Mouse (Mus musculus): ENCODE results near the gene Ldb1. TPM values are rescaled to one million over a fixed set of nuclear protein-coding genes. Genes with fewer than 3 reads are reported as not detected.

Gene Ldb1
- polyA plus RNA-seq, 1 experiment from 2014 or later = 23.1 TPM

- Histone ChIP-seq H3K27ac (ENCODE audit: low read length) (peak overlapping the region; percentile 70), H3K4me1 (ENCODE audit: control insufficient read depth, low read depth, low read length) (peaks cover 78% of the 10 kb centered on the region), H3K4me3 (ENCODE audit: low read depth, low read length) (peak overlapping the region; percentile 27), H3K9me3 (replicated peaks; ENCODE audit: control insufficient read depth, low read length) (no peaks in the 10 kb centered on the region), H3K9ac (ENCODE audit: low read depth, low read length) (peak overlapping the region; percentile 56), H3K27me3 (ENCODE audit: control insufficient read depth, insufficient read depth, low read depth, low read length) (0 out of 2 replicates have a peak, but pooled peaks cover 2% of the 10 kb centered on the region), H3K36me3 (ENCODE audit: control insufficient read depth, insufficient read depth) (peaks cover under 1% of the 10 kb centered on the region; the same call in 1 of the 2 replicates), H3K4me2 (ENCODE audit: low read depth, low read length) (peak overlapping the region; percentile 96)
- WGBS (ENCODE audit: insufficient replicate concordance) = 32% methylated on average over 7 of the region's 7 CpGs
- ATAC-seq (ENCODE audit: low read depth) = no peak
Observed at GRCm38 (mm10) chr19:46041299-46041932, 3.6 kb downstream of the Ldb1 start.

- Histone ChIP-seq H3K4me2 (ENCODE audit: low read depth, low read length) (peak overlapping the region; percentile 96), H3K9ac (ENCODE audit: low read depth, low read length) (peak overlapping the region; percentile 90), H3K27ac (ENCODE audit: low read length) (peak overlapping the region; percentile 81), H3K4me3 (ENCODE audit: low read depth, low read length) (peak overlapping the region; percentile 85), H3K9me3 (replicated peaks; ENCODE audit: control insufficient read depth, low read length) (no peaks in the 10 kb centered on the region), H3K27me3 (ENCODE audit: control insufficient read depth, insufficient read depth, low read depth, low read length) (0 out of 2 replicates have a peak, but pooled peaks cover under 1% of the 10 kb centered on the region), H3K36me3 (ENCODE audit: control insufficient read depth, insufficient read depth) (peaks cover 11% of the 10 kb centered on the region), H3K4me1 (ENCODE audit: control insufficient read depth, low read depth, low read length) (peaks cover 78% of the 10 kb centered on the region)
- 27% methylated on average over 14 of the region's 14 CpGs for WGBS (ENCODE audit: insufficient replicate concordance)
- ATAC-seq (ENCODE audit: low read depth) = no peak
Observed at GRCm38 (mm10) chr19:46040149-46040902, 4.7 kb downstream of the Ldb1 start.

GRCm38 (mm10) chr19:46039478-46039877 is 5.5 kb downstream of the Ldb1 start:
- WGBS (ENCODE audit: insufficient replicate concordance) = 2% methylated on average over 25 of the region's 30 CpGs
- Histone ChIP-seq H3K9ac (ENCODE audit: low read depth, low read length) (peak overlapping the region; percentile 90), H3K4me1 (ENCODE audit: control insufficient read depth, low read depth, low read length) (peaks cover 74% of the 10 kb centered on the region), H3K9me3 (replicated peaks; ENCODE audit: control insufficient read depth, low read length) (no peaks in the 10 kb centered on the region), H3K27ac (ENCODE audit: low read length) (peak overlapping the region; percentile 81), H3K4me3 (ENCODE audit: low read depth, low read length) (peak overlapping the region; percentile 85), H3K36me3 (ENCODE audit: control insufficient read depth, insufficient read depth) (peaks cover 20% of the 10 kb centered on the region), H3K27me3 (ENCODE audit: control insufficient read depth, insufficient read depth, low read depth, low read length) (no peaks in the 10 kb centered on the region), H3K4me2 (ENCODE audit: low read depth, low read length) (peak overlapping the region; percentile 96)
- ATAC-seq (ENCODE audit: low read depth) = peak; percentile 83

GRCm38 (mm10) chr19:46038851-46039260 is 6.2 kb downstream of the Ldb1 start:
- no peaks in the 10 kb centered on the region for H3K27me3 ChIP-seq (ENCODE audit: control insufficient read depth, insufficient read depth, low read depth, low read length)
- peaks cover 26% of the 10 kb centered on the region for H3K36me3 ChIP-seq (ENCODE audit: control insufficient read depth, insufficient read depth)
- peak overlapping the region; percentile 85 for H3K4me3 ChIP-seq (ENCODE audit: low read depth, low read length)
- H3K27ac ChIP-seq (ENCODE audit: low read length) = peak overlapping the region; percentile 81
- peak; percentile 14; the same call in 1 of the 2 replicates for ATAC-seq (ENCODE audit: low read depth)
- H3K4me2 ChIP-seq (ENCODE audit: low read depth, low read length) = peak overlapping the region; percentile 96
- H3K9ac ChIP-seq (ENCODE audit: low read depth, low read length) = peak overlapping the region; percentile 90
- peaks cover 68% of the 10 kb centered on the region for H3K4me1 ChIP-seq (ENCODE audit: control insufficient read depth, low read depth, low read length)
- H3K9me3 ChIP-seq (replicated peaks; ENCODE audit: control insufficient read depth, low read length) = no peaks in the 10 kb centered on the region
- 0% methylated on average over 15 of the region's 17 CpGs for WGBS (ENCODE audit: insufficient replicate concordance)

- peak overlapping the region; percentile 81 for H3K27ac ChIP-seq (ENCODE audit: low read length)
- H3K4me1 ChIP-seq (ENCODE audit: control insufficient read depth, low read depth, low read length) = peaks cover 61% of the 10 kb centered on the region
- no peaks in the 10 kb centered on the region for H3K27me3 ChIP-seq (ENCODE audit: control insufficient read depth, insufficient read depth, low read depth, low read length)
- no peaks in the 10 kb centered on the region for H3K9me3 ChIP-seq (replicated peaks; ENCODE audit: control insufficient read depth, low read length)
- peak overlapping the region; percentile 90 for H3K9ac ChIP-seq (ENCODE audit: low read depth, low read length)
- H3K4me3 ChIP-seq (ENCODE audit: low read depth, low read length) = peak overlapping the region; percentile 85
- H3K4me2 ChIP-seq (ENCODE audit: low read depth, low read length) = peak overlapping the region; percentile 96
- peaks cover 33% of the 10 kb centered on the region for H3K36me3 ChIP-seq (ENCODE audit: control insufficient read depth, insufficient read depth)
- 4% methylated on average over 13 of the region's 13 CpGs for WGBS (ENCODE audit: insufficient replicate concordance)
- ATAC-seq (ENCODE audit: low read depth) = no peak
Observed at GRCm38 (mm10) chr19:46037925-46038850, 6.8 kb downstream of the Ldb1 start.

- no peaks in the 10 kb centered on the region for H3K9me3 ChIP-seq (replicated peaks; ENCODE audit: control insufficient read depth, low read length)
- H3K4me2 ChIP-seq (ENCODE audit: low read depth, low read length) = peak overlapping the region; percentile 96
- peak overlapping the region; percentile 85 for H3K4me3 ChIP-seq (ENCODE audit: low read depth, low read length)
- H3K27me3 ChIP-seq (ENCODE audit: control insufficient read depth, insufficient read depth, low read depth, low read length) = no peaks in the 10 kb centered on the region
- H3K36me3 ChIP-seq (ENCODE audit: control insufficient read depth, insufficient read depth) = peaks cover 41% of the 10 kb centered on the region
- H3K4me1 ChIP-seq (ENCODE audit: control insufficient read depth, low read depth, low read length) = peaks cover 53% of the 10 kb centered on the region
- ATAC-seq (ENCODE audit: low read depth) = peak; percentile 70
- H3K27ac ChIP-seq (ENCODE audit: low read length) = peak overlapping the region; percentile 81
- H3K9ac ChIP-seq (ENCODE audit: low read depth, low read length) = peak overlapping the region; percentile 90
- 13% methylated on average over 6 of the region's 6 CpGs for WGBS (ENCODE audit: insufficient replicate concordance)
Observed at GRCm38 (mm10) chr19:46037243-46037924, 7.6 kb downstream of the Ldb1 start.

GRCm38 (mm10) chr19:46036477-46037242 is 8.4 kb downstream of the Ldb1 start:
- H3K9me3 ChIP-seq (replicated peaks; ENCODE audit: control insufficient read depth, low read length) = no peaks in the 10 kb centered on the region
- peak overlapping the region; percentile 81 for H3K27ac ChIP-seq (ENCODE audit: low read length)
- H3K4me3 ChIP-seq (ENCODE audit: low read depth, low read length) = peak overlapping the region; percentile 85
- no peaks in the 10 kb centered on the region for H3K27me3 ChIP-seq (ENCODE audit: control insufficient read depth, insufficient read depth, low read depth, low read length)
- 46% methylated on average over 13 of the region's 13 CpGs for WGBS (ENCODE audit: insufficient replicate concordance)
- H3K4me2 ChIP-seq (ENCODE audit: low read depth, low read length) = peak overlapping the region; percentile 96
- H3K9ac ChIP-seq (ENCODE audit: low read depth, low read length) = peak overlapping the region; percentile 90
- no peak for ATAC-seq (ENCODE audit: low read depth)
- H3K4me1 ChIP-seq (ENCODE audit: control insufficient read depth, low read depth, low read length) = peaks cover 46% of the 10 kb centered on the region
- peaks cover 43% of the 10 kb centered on the region for H3K36me3 ChIP-seq (ENCODE audit: control insufficient read depth, insufficient read depth)
